Mouse (Mus musculus) MEL (cell line): Measurements from ENCODE around the gene Pla2g1b. TPM values are rescaled to one million over a fixed set of nuclear protein-coding genes. Genes with fewer than 3 reads are reported as not detected.

Source experiments
- DNase-seq: peaks from one replicate; pipeline ENCODE4 v3.0.0; 2011; ENCODE audit warnings: low read depth, low spot score
- H3K27ac ChIP-seq: 2 replicates; pipeline ENCODE4 v1.5.1; 2012; ENCODE audit warnings: low read depth, mild to moderate bottlenecking, control low read depth, low read length, moderate library complexity; ENCODE audit not compliant: control insufficient read depth
- H3K27me3 ChIP-seq, 2 experiments: fragments of 150-350 bp in 1 of 2; sonication (generic) in 1 of 2; 2 replicates each; pipeline ENCODE4 v1.6.1; 2012; ENCODE audit warnings: low read length in 2 of 2, mild to moderate bottlenecking in 2 of 2, improper control_type of control experiment in 1 of 2, moderate library complexity in 1 of 2; ENCODE audit not compliant: insufficient read depth in 2 of 2, control insufficient read depth in 1 of 2
- H3K36me3 ChIP-seq, 2 experiments: 2 replicates each; pipeline ENCODE4 v1.6.1; 2012 to 2014; ENCODE audit warnings: low read length in 2 of 2, improper control_type of control experiment in 1 of 2, inconsistent platforms in 1 of 2, mild to moderate bottlenecking in 1 of 2; ENCODE audit not compliant: insufficient read depth in 2 of 2, control insufficient read depth in 1 of 2
- H3K4me1 ChIP-seq, 2 experiments: fragments of 150-350 bp in 1 of 2; sonication (generic) in 1 of 2; 2 replicates each; pipeline ENCODE4 v1.6.1; 2012; ENCODE audit warnings: low read length in 2 of 2, improper control_type of control experiment in 1 of 2, mild to moderate bottlenecking in 1 of 2; ENCODE audit not compliant: insufficient read depth in 2 of 2, control insufficient read depth in 1 of 2
- H3K4me3 ChIP-seq, 2 experiments: fragments of 150-350 bp in 1 of 2; sonication (generic) in 1 of 2; 2 replicates each; pipeline ENCODE4 v1.5.1; 2012; ENCODE audit warnings: low read depth in 2 of 2, low read length in 2 of 2, mild to moderate bottlenecking in 2 of 2, moderate library complexity in 2 of 2, control low read depth in 1 of 2, improper control_type of control experiment in 1 of 2; ENCODE audit not compliant: control insufficient read depth in 1 of 2, insufficient read depth in 1 of 2
- H3K79me2 ChIP-seq: 2 replicates; pipeline ENCODE4 v1.6.1; 2012; ENCODE audit warnings: mild to moderate bottlenecking, low read length, moderate library complexity; ENCODE audit not compliant: control insufficient read depth, poor library complexity, insufficient read depth
- H3K9ac ChIP-seq: 2 replicates; pipeline ENCODE4 v1.6.1; 2012; ENCODE audit warnings: low read depth, mild to moderate bottlenecking, control low read depth, low read length, moderate library complexity; ENCODE audit not compliant: control insufficient read depth, poor library complexity, severe bottlenecking
- H3K9me3 ChIP-seq: fragments of 150-350 bp; sonication (generic); replicated peaks from 2 replicates; pipeline ENCODE4 v1.6.1; 2012; ENCODE audit warnings: mild to moderate bottlenecking, low read length, improper control_type of control experiment, moderate library complexity; ENCODE audit not compliant: insufficient read depth
- BHLHE40 ChIP-seq: IDR thresholded peaks from 2 replicates; pipeline ENCODE4 v1.6.1; 2012; ENCODE audit warnings: low read depth, mild to moderate bottlenecking, inconsistent platforms, low read length, improper control_type of control experiment, borderline replicate concordance
- CTCF ChIP-seq, 3 experiments: IDR thresholded peaks in 2 of 3; conservative IDR thresholded peaks in 1 of 3; 2 replicates each; pipeline ENCODE4 v1.5.1; 2011 to 2012; ENCODE audit warnings: low read length in 3 of 3, low read depth in 2 of 3, mild to moderate bottlenecking in 2 of 3, improper control_type of control experiment in 1 of 3, inconsistent platforms in 1 of 3, mixed read lengths in 1 of 3, moderate library complexity in 1 of 3; ENCODE audit not compliant: control insufficient read depth in 1 of 3, insufficient read depth in 1 of 3, poor library complexity in 1 of 3, severe bottlenecking in 1 of 3
- EP300 ChIP-seq, 2 experiments: IDR thresholded peaks; 2 replicates each; pipeline ENCODE4 v1.6.1; 2011; ENCODE audit warnings: improper control_type of control experiment in 2 of 2, low read length in 2 of 2, low read depth in 1 of 2, mild to moderate bottlenecking in 1 of 2
- ETS1 ChIP-seq: IDR thresholded peaks from 2 replicates; pipeline ENCODE4 v1.6.1; 2012; ENCODE audit warnings: low read depth, mild to moderate bottlenecking, inconsistent platforms, low read length, improper control_type of control experiment, moderate library complexity
- GABPA ChIP-seq: IDR thresholded peaks from 2 replicates; pipeline ENCODE4 v1.6.1; 2012; ENCODE audit warnings: low read depth, mild to moderate bottlenecking, inconsistent platforms, low read length, improper control_type of control experiment, moderate library complexity
- GATA1 ChIP-seq: IDR thresholded peaks from 2 replicates; pipeline ENCODE4 v1.6.1; 2011; ENCODE audit warnings: low read depth, low read length, improper control_type of control experiment
- HCFC1 ChIP-seq: IDR thresholded peaks from 2 replicates; pipeline ENCODE4 v1.6.1; 2012; ENCODE audit warnings: low read depth, mild to moderate bottlenecking, inconsistent platforms, low read length, improper control_type of control experiment, moderate library complexity
- MAZ ChIP-seq: IDR thresholded peaks from 2 replicates; pipeline ENCODE4 v1.6.1; 2012; ENCODE audit warnings: low read depth, mild to moderate bottlenecking, inconsistent platforms, low read length, improper control_type of control experiment
- MEF2A ChIP-seq: IDR thresholded peaks from 2 replicates; pipeline ENCODE4 v1.6.1; 2014; ENCODE audit warnings: low read depth, mild to moderate bottlenecking, inconsistent platforms, low read length, improper control_type of control experiment; ENCODE audit not compliant: poor library complexity, insufficient replicate concordance, severe bottlenecking; ENCODE audit errors: extremely low read depth
- MXI1 ChIP-seq: IDR thresholded peaks from 2 replicates; pipeline ENCODE4 v1.6.1; 2011; ENCODE audit warnings: mild to moderate bottlenecking, low read depth, low read length, improper control_type of control experiment
- MYB ChIP-seq: IDR thresholded peaks from 2 replicates; pipeline ENCODE4 v1.6.1; 2011; ENCODE audit warnings: mild to moderate bottlenecking, low read depth, low read length, improper control_type of control experiment
- MYC ChIP-seq: IDR thresholded peaks from 2 replicates; pipeline ENCODE4 v1.6.1; 2011; ENCODE audit warnings: low read depth, mild to moderate bottlenecking, low read length, improper control_type of control experiment, moderate library complexity
- NELFE ChIP-seq: IDR thresholded peaks from 2 replicates; pipeline ENCODE4 v1.6.1; 2011; ENCODE audit warnings: low read depth, low read length, improper control_type of control experiment
- POLR2A ChIP-seq, 2 experiments: IDR thresholded peaks; 2 replicates each; pipeline ENCODE4 v1.6.1; 2011 to 2012; ENCODE audit warnings: low read length in 2 of 2, mild to moderate bottlenecking in 2 of 2, control low read depth in 1 of 2, improper control_type of control experiment in 1 of 2, low read depth in 1 of 2, moderate library complexity in 1 of 2; ENCODE audit not compliant: control insufficient read depth in 1 of 2, insufficient read depth in 1 of 2, poor library complexity in 1 of 2
- RAD21 ChIP-seq: IDR thresholded peaks from 2 replicates; pipeline ENCODE4 v1.6.1; 2011; ENCODE audit warnings: mild to moderate bottlenecking, low read depth, low read length, improper control_type of control experiment
- RCOR1 ChIP-seq: IDR thresholded peaks from 2 replicates; pipeline ENCODE4 v1.6.1; 2012; ENCODE audit warnings: low read depth, mild to moderate bottlenecking, inconsistent platforms, low read length, improper control_type of control experiment
- SMC3 ChIP-seq: IDR thresholded peaks from 2 replicates; pipeline ENCODE4 v1.6.1; 2011; ENCODE audit warnings: low read depth, low read length, improper control_type of control experiment
- TBP ChIP-seq: IDR thresholded peaks from 2 replicates; pipeline ENCODE4 v1.8.0; 2011; ENCODE audit warnings: low read depth, low read length, improper control_type of control experiment
- UBTF ChIP-seq: IDR thresholded peaks from 2 replicates; pipeline ENCODE4 v1.6.1; 2012; ENCODE audit warnings: low read depth, mild to moderate bottlenecking, inconsistent platforms, low read length, improper control_type of control experiment, moderate library complexity, borderline replicate concordance; ENCODE audit not compliant: insufficient read depth
- USF1 ChIP-seq: IDR thresholded peaks from 2 replicates; pipeline ENCODE4 v1.6.1; 2014; ENCODE audit warnings: low read depth, mild to moderate bottlenecking, inconsistent platforms, low read length, improper control_type of control experiment, moderate library complexity
- ZC3H11A ChIP-seq: IDR thresholded peaks from 2 replicates; pipeline ENCODE4 v1.6.1; 2012; ENCODE audit warnings: low read depth, mild to moderate bottlenecking, inconsistent platforms, low read length, improper control_type of control experiment
- ZNF384 ChIP-seq: IDR thresholded peaks from 2 replicates; pipeline ENCODE4 v1.6.1; 2012; ENCODE audit warnings: low read depth, mild to moderate bottlenecking, inconsistent platforms, low read length, improper control_type of control experiment
- polyA plus RNA-seq, 2 experiments: library from polyadenylated mRNA; stranded (reverse) in 1 of 2; unstranded in 1 of 2; fragments of >175 nt in 1 of 2; fragments of >200 nt in 1 of 2; gene quantifications; 2 replicates each; pipeline versions ENCODE4 v1.2.1 to v1.2.4; 2012; ENCODE audit warnings: low replicate concordance in 2 of 2, low read depth in 1 of 2; ENCODE audit not compliant: insufficient read length in 2 of 2, insufficient read depth in 1 of 2, missing spikeins in 1 of 2
- total RNA-seq: library from RNA; depleted of rRNA; stranded (reverse); fragments of 300-350 nt; gene quantifications from 2 replicates; pipeline ENCODE4 v1.2.3, GENCODE M21; 2012

The Pla2g1b gene
- total and polyA plus RNA-seq, 3 experiments = 0.58 to 6.6 TPM; not detected in 1

GRCm38 (mm10) chr5:115470766-115471531 lies 4.9 kb downstream of the Pla2g1b start:
- Histone ChIP-seq H3K27ac (no peak overlapping the region), H3K4me3 (no peak overlapping the region), H3K36me3 (peaks cover 0 to 4% of the 10 kb centered on the region in 2 experiments; a peak in 2 of 4 replicates), H3K79me2 (no peaks in the 10 kb centered on the region), H3K9ac (no peak overlapping the region)
- DNase-seq = no peak
- TF ChIP-seq MAZ (no peak), POLR2A (IDR thresholded peaks at IDR 0.05; ENCODE audit: control insufficient read depth in 1 of 2, insufficient read depth in 1 of 2, low read depth in 1 of 2, low read length in 2 of 2, poor library complexity in 1 of 2) (no peak), CTCF (IDR thresholded peaks at IDR 0.05 in 2 of 3, conservative IDR thresholded peaks at IDR 0.05 in 1 of 3; ENCODE audit: control insufficient read depth in 1 of 3, insufficient read depth in 1 of 3, low read depth in 2 of 3, low read length in 3 of 3, poor library complexity in 1 of 3, severe bottlenecking in 1 of 3) (0 out of 6 replicates have a peak, but pooled peaks of 1 of the 3 experiments have one; percentile 7), TBP (no peak), ZNF384 (no peak), RAD21 (no peak), MYC (no peak), ZC3H11A (no peak)
- TF ChIP-seq, all 39 proteins: peak for 1
- no peaks in the 10 kb centered on the region for H3K9me3 ChIP-seq
- H3K27me3 ChIP-seq = no peaks in the 10 kb centered on the region
- peaks cover 0 to 9% of the 10 kb centered on the region in 2 experiments; a peak in 1 of 4 replicates for H3K4me1 ChIP-seq

GRCm38 (mm10) chr5:115473191-115473590 lies 7.1 kb downstream of the Pla2g1b start:
- TF ChIP-seq MYC = no peak
- TF ChIP-seq CTCF (IDR thresholded peaks at IDR 0.05 in 2 of 3, conservative IDR thresholded peaks at IDR 0.05 in 1 of 3; ENCODE audit: control insufficient read depth in 1 of 3, insufficient read depth in 1 of 3, low read depth in 2 of 3, low read length in 3 of 3, poor library complexity in 1 of 3, severe bottlenecking in 1 of 3) = peak; percentile 29 to 69 (median 29); a peak in 3 of 6 replicates
- no peak for TF ChIP-seq ETS1
- H3K27me3 ChIP-seq = no peaks in the 10 kb centered on the region
- peak; percentile 22 for DNase-seq
- H3K9me3 ChIP-seq = no peaks in the 10 kb centered on the region
- H3K27ac ChIP-seq = no peak overlapping the region
- no peaks in the 10 kb centered on the region; a peak in 1 of 4 replicates for H3K36me3 ChIP-seq
- peaks cover 0 to 3% of the 10 kb centered on the region in 2 experiments; a peak in 1 of 4 replicates for H3K4me1 ChIP-seq
- no peak overlapping the region for H3K9ac ChIP-seq
- no peak overlapping the region for H3K4me3 ChIP-seq
- H3K79me2 ChIP-seq = no peaks in the 10 kb centered on the region

DNA sequence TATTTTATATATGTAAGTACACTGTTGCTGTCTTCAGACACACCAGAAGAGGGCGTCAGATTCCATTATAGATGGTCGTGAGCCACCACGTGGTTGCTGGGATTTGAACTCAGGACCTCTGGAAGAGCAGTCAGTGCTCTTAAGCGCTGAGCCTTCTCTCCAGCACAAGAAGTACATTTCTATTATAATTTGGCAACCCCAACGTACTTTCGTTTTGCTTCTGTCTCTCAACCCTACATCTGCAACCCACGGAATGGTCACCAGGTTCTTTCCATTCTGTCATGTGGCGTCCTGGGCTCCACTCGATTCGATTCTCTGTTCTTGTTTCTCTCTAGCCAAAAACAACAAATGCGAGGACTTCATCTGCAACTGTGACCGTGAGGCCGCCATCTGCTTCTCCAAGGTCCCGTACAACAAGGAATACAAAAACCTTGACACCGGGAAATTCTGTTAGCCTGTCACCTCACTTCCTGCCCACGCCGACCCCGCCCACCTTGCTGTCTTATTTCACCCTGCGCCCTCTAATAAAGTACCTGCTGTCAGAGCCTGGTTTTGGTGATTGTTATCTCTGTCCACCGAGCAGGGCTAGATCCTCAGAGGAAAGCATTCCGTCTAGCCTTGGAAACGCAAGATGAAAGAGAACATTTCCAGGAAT lies 8.2 kb downstream of the Pla2g1b start:
- no peak overlapping the region for H3K27ac ChIP-seq
- H3K36me3 ChIP-seq = no peaks in the 10 kb centered on the region; a peak in 1 of 4 replicates
- no peak overlapping the region for H3K4me3 ChIP-seq
- no peak overlapping the region for H3K9ac ChIP-seq
- H3K27me3 ChIP-seq = no peaks in the 10 kb centered on the region
- H3K9me3 ChIP-seq = no peaks in the 10 kb centered on the region
- H3K4me1 ChIP-seq = peaks cover 0 to 3% of the 10 kb centered on the region in 2 experiments; a peak in 1 of 4 replicates
- no peaks in the 10 kb centered on the region for H3K79me2 ChIP-seq
- no peak for DNase-seq
- TF ChIP-seq MXI1 = no peak
- TF ChIP-seq BHLHE40 = no peak
- TF ChIP-seq MYB = no peak
- TF ChIP-seq ZNF384 = no peak
- no peak for TF ChIP-seq USF1
- no peak for TF ChIP-seq EP300 (IDR thresholded peaks at IDR 0.05; ENCODE audit: low read depth in 1 of 2, low read length in 2 of 2)
- TF ChIP-seq NELFE = no peak
- TF ChIP-seq HCFC1 = no peak
- no peak for TF ChIP-seq RCOR1
- TF ChIP-seq MEF2A = no peak
- no peak for TF ChIP-seq POLR2A (IDR thresholded peaks at IDR 0.05; ENCODE audit: control insufficient read depth in 1 of 2, insufficient read depth in 1 of 2, low read depth in 1 of 2, low read length in 2 of 2, poor library complexity in 1 of 2)
- no peak for TF ChIP-seq RAD21
- no peak for TF ChIP-seq GATA1
- no peak for TF ChIP-seq UBTF
- no peak for TF ChIP-seq GABPA
- TF ChIP-seq SMC3 = no peak
